Mouse (Mus musculus) liver, embryonic 11.5 days (tissue): ENCODE results near the gene Olfr49. TPM values are rescaled to one million over a fixed set of nuclear protein-coding genes. Genes with fewer than 3 reads are reported as not detected.
"Not testable (repeated sequence)": the region's sequence is repeated elsewhere in the genome, so short reads cannot be mapped to it uniquely, and the experiment has no call there.

Source experiments
- ATAC-seq: fragments of 200-750 bp; cut with Nextera tagmentation; replicated peaks from 2 replicates; pipeline ENCODE4 v1.8.0; 2017; ENCODE audit warnings: moderate number of reproducible peaks, mild to moderate bottlenecking, moderate TSS enrichment, moderate library complexity; ENCODE audit not compliant: low FRiP score
- DNase-seq: peaks from one replicate; pipeline ENCODE4 v3.0.0-alpha.2; 2017; ENCODE audit warnings: low spot score
- H3K27ac ChIP-seq: fragments of 300-500 bp; sonication (generic); 2 replicates; pipeline ENCODE4 v1.5.1; 2014; ENCODE audit warnings: mild to moderate bottlenecking, low read depth, low read length, control low read depth
- H3K27me3 ChIP-seq: fragments of 300-500 bp; sonication (generic); replicated peaks from 2 replicates; pipeline ENCODE4 v1.6.1; 2014; ENCODE audit warnings: low read length, mixed read lengths; ENCODE audit not compliant: control insufficient read depth, insufficient read depth
- H3K36me3 ChIP-seq: fragments of 300-500 bp; sonication (generic); 2 replicates; pipeline ENCODE4 v1.6.1; 2014; ENCODE audit warnings: mild to moderate bottlenecking, low read length, moderate library complexity, mixed read lengths; ENCODE audit not compliant: control insufficient read depth, insufficient read depth
- H3K4me1 ChIP-seq: fragments of 300-500 bp; sonication (generic); replicated peaks from 2 replicates; pipeline ENCODE4 v1.6.1; 2014; ENCODE audit warnings: low read length, mixed read lengths; ENCODE audit not compliant: control insufficient read depth, insufficient read depth
- H3K4me2 ChIP-seq: fragments of 300-500 bp; sonication (generic); 2 replicates; pipeline ENCODE4 v1.6.1; 2014; ENCODE audit warnings: mild to moderate bottlenecking, control low read depth, moderate library complexity
- H3K4me3 ChIP-seq: fragments of 300-500 bp; sonication (generic); 2 replicates; pipeline ENCODE4 v1.5.1; 2014; ENCODE audit warnings: low read depth, low read length, control low read depth
- H3K9ac ChIP-seq: fragments of 300-500 bp; sonication (generic); 2 replicates; pipeline ENCODE4 v1.6.1; 2014; ENCODE audit warnings: low read depth, low read length, control low read depth
- H3K9me3 ChIP-seq: fragments of 300-500 bp; sonication (generic); 2 replicates; pipeline ENCODE4 v1.6.1; 2016; ENCODE audit warnings: low read length, inconsistent platforms, mixed read lengths; ENCODE audit not compliant: control insufficient read depth
- WGBS: fragments of 180-500 bp; shearing (Covaris S2); extraction: QIAGEN DNeasy Blood & Tissue Kit; methylation state at CpG from one replicate; pipeline ENCODE4 v1.1.7; 2014; 5-methylcytosine and 5-hydroxymethylcytosine counted together
- polyA plus RNA-seq: library from polyadenylated mRNA; unstranded; fragments of >200 nt; fragmentation: Nextera tagmentation; extraction: Ambion mirVana; gene quantifications from 2 replicates; pipeline ENCODE4 v1.2.1, GENCODE M21; 2014

The Olfr49 gene
- polyA plus RNA-seq, 1 experiment from 2014 or later, result not detected

- Histone ChIP-seq H3K27me3 (no peaks in the 10 kb centered on the region), H3K4me1 (peaks cover 44% of the 10 kb centered on the region), H3K36me3 (peaks cover 10% of the 10 kb centered on the region; the same call in 1 of the 2 replicates), H3K4me3 (no peak overlapping the region), H3K9me3 (no peaks in the 10 kb centered on the region), H3K27ac (no peak overlapping the region), H3K9ac (no peak overlapping the region), H3K4me2 (no peak overlapping the region)
- ATAC-seq (no peak), DNase-seq (no peak)
- WGBS, result 63% methylated on average over 21 of the region's 21 CpGs
These were observed 53.4 kb downstream of the Olfr49 start for GRCm38 (mm10) chr14:54231176-54231956.

GRCm38 (mm10) chr14:54230638-54231150 lies 54.0 kb downstream of the Olfr49 start:
- H3K4me1 ChIP-seq, result peaks cover 44% of the 10 kb centered on the region

GRCm38 (mm10) chr14:54229849-54230248 lies 54.9 kb downstream of the Olfr49 start:
- WGBS, result 68% methylated on average over 3 of the region's 4 CpGs
- not testable (repeated sequence) for H3K9ac ChIP-seq, H3K27me3 ChIP-seq, H3K9me3 ChIP-seq, DNase-seq, H3K36me3 ChIP-seq, H3K4me2 ChIP-seq, ATAC-seq, H3K27ac ChIP-seq, H3K4me3 ChIP-seq
- peaks cover 46% of the 10 kb centered on the region for H3K4me1 ChIP-seq

More at GRCm38 (mm10) chr14:54230638-54231150, 54.0 kb downstream of the Olfr49 start:
- 73% methylated on average over 14 of the region's 14 CpGs for WGBS
- H3K9me3 ChIP-seq, result no peaks in the 10 kb centered on the region
- ATAC-seq, result no peak
- no peak overlapping the region for H3K9ac ChIP-seq
- no peak for DNase-seq
- peaks cover 10% of the 10 kb centered on the region; the same call in 1 of the 2 replicates for H3K36me3 ChIP-seq
- H3K27me3 ChIP-seq, result no peaks in the 10 kb centered on the region
- no peak overlapping the region for H3K4me3 ChIP-seq
- H3K27ac ChIP-seq, result no peak overlapping the region
- H3K4me2 ChIP-seq, result no peak overlapping the region

GRCm38 (mm10) chr14:54228933-54229713 lies 55.6 kb downstream of the Olfr49 start:
- peak overlapping the region; percentile 43; the same call in 1 of the 2 replicates for H3K9ac ChIP-seq
- H3K9me3 ChIP-seq, result no peaks in the 10 kb centered on the region
- H3K36me3 ChIP-seq, result no peaks in the 10 kb centered on the region
- no peak for ATAC-seq
- H3K27me3 ChIP-seq, result no peaks in the 10 kb centered on the region
- H3K4me3 ChIP-seq, result peak overlapping the region; percentile 20
- peak overlapping the region; percentile 84 for H3K4me2 ChIP-seq
- WGBS, result 18% methylated on average over 25 of the region's 25 CpGs
- peaks cover 50% of the 10 kb centered on the region for H3K4me1 ChIP-seq
- no peak overlapping the region for H3K27ac ChIP-seq
- no peak for DNase-seq

- no peaks in the 10 kb centered on the region for H3K27me3 ChIP-seq
- no peaks in the 10 kb centered on the region for H3K9me3 ChIP-seq
- ATAC-seq, result no peak
- 19% methylated on average over 7 of the region's 7 CpGs for WGBS
- H3K27ac ChIP-seq, result no peak overlapping the region
- DNase-seq, result no peak
- peaks cover 44% of the 10 kb centered on the region for H3K4me1 ChIP-seq
- H3K4me3 ChIP-seq, result peak overlapping the region; percentile 38
- peak overlapping the region; percentile 37; the same call in 1 of the 2 replicates for H3K9ac ChIP-seq
- peak overlapping the region; percentile 84 for H3K4me2 ChIP-seq
- no peaks in the 10 kb centered on the region for H3K36me3 ChIP-seq
These were observed 56.2 kb downstream of the Olfr49 start for GRCm38 (mm10) chr14:54228501-54228900.

Other genes starting within 250 kb of the Olfr49 start
- 309 and 312 TPM in 2 replicates for gene Dad1, start 30.8 kb downstream of the Olfr49 start, polyA plus RNA-seq
- 27.6 and 28.2 TPM in 2 replicates for gene Abhd4, start 30.8 kb downstream of the Olfr49 start, polyA plus RNA-seq
- gene Oxa1l, start 75.9 kb upstream of the Olfr49 start, polyA plus RNA-seq, result 42.3 and 46.7 TPM in 2 replicates
- 8.3 and 10.0 TPM in 2 replicates for gene Slc7a7, start 132.8 kb upstream of the Olfr49 start, polyA plus RNA-seq
- gene Mrpl52, start 142.0 kb upstream of the Olfr49 start, polyA plus RNA-seq, result 309 and 329 TPM in 2 replicates
- 56.6 and 57.6 TPM in 2 replicates for gene Mmp14, start 146.7 kb upstream of the Olfr49 start, polyA plus RNA-seq
- gene Lrp10, start 179.2 kb upstream of the Olfr49 start, polyA plus RNA-seq, result 38.6 and 41.3 TPM in 2 replicates
- 0.29 and 0.78 TPM in 2 replicates for gene Rem2, start 191.2 kb upstream of the Olfr49 start, polyA plus RNA-seq
- gene Prmt5, start 232.6 kb upstream of the Olfr49 start, polyA plus RNA-seq, result 98.0 and 108 TPM in 2 replicates